Mouse (Mus musculus) embryonic fibroblast, embryonic 13.5 days (primary cell): ENCODE data around the gene Clba1.

ENCODE experiments used
- CTCF ChIP-seq: IDR thresholded peaks from 2 replicates; pipeline ENCODE4 v1.5.1; 2011; ENCODE audit warnings: mild to moderate bottlenecking, control low read depth, low read length, moderate library complexity, borderline replicate concordance; ENCODE audit not compliant: insufficient read depth
- POLR2A ChIP-seq: IDR thresholded peaks from 2 replicates; pipeline ENCODE4 v1.6.1; 2011; ENCODE audit warnings: low read depth, mild to moderate bottlenecking, control low read depth, low read length, moderate library complexity

DNA sequence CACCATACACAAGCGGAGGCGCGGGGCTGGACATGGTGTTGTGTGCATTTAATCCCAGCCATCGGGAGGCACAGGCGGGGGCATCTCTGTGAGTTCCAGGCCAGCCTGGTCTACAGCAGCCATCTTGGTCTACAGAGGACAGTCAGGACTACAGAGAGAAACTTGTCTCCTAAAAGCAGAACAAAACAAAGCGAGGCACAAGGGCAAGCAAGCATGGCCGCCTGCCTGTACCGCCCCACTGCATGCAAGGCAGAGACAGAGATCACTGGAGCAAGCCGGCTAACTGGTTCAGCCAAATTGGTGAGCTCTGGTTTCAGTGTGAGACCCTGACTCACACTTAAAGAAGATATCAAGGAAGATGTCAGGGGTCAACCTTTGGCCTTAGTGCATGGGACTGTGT, 41.6 kb downstream of the Clba1 start:
- TF ChIP-seq POLR2A (no peak), CTCF (no peak)
